Mouse (Mus musculus): ENCODE results near the gene Ulk3. TPM values are rescaled to one million over a fixed set of nuclear protein-coding genes. Genes with fewer than 3 reads are reported as not detected.

Ulk3 gene
- polyA plus RNA-seq, 1 experiment from 2014 or later: 8.0 TPM

DNA sequence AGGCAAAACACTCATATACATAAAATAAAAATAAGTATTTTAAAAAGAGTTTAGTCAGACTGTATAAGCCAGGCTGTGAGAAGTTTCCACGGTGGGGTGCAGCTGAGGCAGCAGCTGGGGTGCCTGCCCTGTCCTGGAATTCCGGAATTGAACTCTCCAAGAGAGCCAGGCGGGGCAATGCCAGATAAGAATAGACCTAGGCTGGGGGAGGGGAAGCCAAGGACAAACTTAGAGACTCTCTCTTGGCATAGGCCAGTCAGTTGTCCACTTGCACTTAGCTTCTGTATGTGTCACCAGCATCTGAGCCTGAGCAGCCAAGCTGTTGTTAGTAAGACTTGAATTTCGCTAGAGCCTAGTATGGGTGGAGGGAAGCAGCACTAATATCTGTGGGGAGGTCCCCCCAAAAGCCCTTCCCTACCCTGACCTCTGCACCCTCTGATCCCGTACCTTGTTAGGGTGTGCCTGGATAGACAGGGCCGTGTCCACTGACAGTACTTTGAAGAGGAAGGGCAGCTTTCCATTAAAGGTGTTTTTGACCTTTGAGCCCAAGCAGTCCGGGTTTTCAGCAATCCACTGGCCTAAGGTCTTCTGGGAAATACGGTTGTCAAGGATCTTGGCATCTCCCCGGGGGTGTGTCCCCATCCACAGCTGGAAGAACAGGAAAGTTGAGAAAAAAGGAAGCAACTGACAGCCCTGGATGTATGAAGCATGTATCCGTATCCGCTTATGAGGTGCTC is 39.0 kb upstream of the Ulk3 start:
- ATAC-seq (ENCODE audit: insufficient read depth) (no peak), DNase-seq (no peak)
- H3K4me1 ChIP-seq (ENCODE audit: insufficient read depth): peaks cover 6% of the 10 kb centered on the region; the same call in 1 of the 2 replicates
- no peak overlapping the region for H3K4me3 ChIP-seq (ENCODE audit: low read depth, low read length)
- no peaks in the 10 kb centered on the region for H3K9me3 ChIP-seq (ENCODE audit: low read depth, low read length)
- no peak overlapping the region for H3K27ac ChIP-seq (ENCODE audit: low read depth)
- H3K36me3 ChIP-seq (ENCODE audit: insufficient read depth): peaks cover 54% of the 10 kb centered on the region
- H3K9ac ChIP-seq: no peak overlapping the region
- no peak for TF ChIP-seq CTCF (IDR thresholded peaks at IDR 0.05; ENCODE audit: low read depth)
- no peaks in the 10 kb centered on the region for H3K27me3 ChIP-seq (ENCODE audit: insufficient read depth, low read length)
- H3K4me2 ChIP-seq: no peak overlapping the region
- WGBS: 76% methylated on average over 11 of the region's 11 CpGs

- WGBS: 1% methylated on average over 28 of the region's 28 CpGs
- peak within 1 kb of the TSS; percentile 68 for H3K9ac ChIP-seq
- peaks cover 6% of the 10 kb centered on the region; the same call in 1 of the 2 replicates for H3K4me1 ChIP-seq (ENCODE audit: insufficient read depth)
- ATAC-seq (ENCODE audit: insufficient read depth) (peak; percentile 64; the same call in 1 of the 2 replicates), DNase-seq (peak; percentile 87)
- no peak within 1 kb of the TSS for H3K27ac ChIP-seq (ENCODE audit: low read depth)
- peak within 1 kb of the TSS; percentile 77 for H3K4me2 ChIP-seq
- peaks cover 34% of the 10 kb centered on the region for H3K36me3 ChIP-seq (ENCODE audit: insufficient read depth)
- peak within 1 kb of the TSS; percentile 70 for H3K4me3 ChIP-seq (ENCODE audit: low read depth, low read length)
- H3K9me3 ChIP-seq (ENCODE audit: low read depth, low read length): no peaks in the 10 kb centered on the region
- TF ChIP-seq CTCF (IDR thresholded peaks at IDR 0.05; ENCODE audit: low read depth): no peak
- H3K27me3 ChIP-seq (ENCODE audit: insufficient read depth, low read length): no peaks in the 10 kb centered on the region
Measured at GRCm38 (mm10) chr9:57552139-57552887, 36.9 kb upstream of the Ulk3 start, which contains the start of gene Mpi. TSS of gene Mpi (minus strand) at chr9:57552763.

DNA sequence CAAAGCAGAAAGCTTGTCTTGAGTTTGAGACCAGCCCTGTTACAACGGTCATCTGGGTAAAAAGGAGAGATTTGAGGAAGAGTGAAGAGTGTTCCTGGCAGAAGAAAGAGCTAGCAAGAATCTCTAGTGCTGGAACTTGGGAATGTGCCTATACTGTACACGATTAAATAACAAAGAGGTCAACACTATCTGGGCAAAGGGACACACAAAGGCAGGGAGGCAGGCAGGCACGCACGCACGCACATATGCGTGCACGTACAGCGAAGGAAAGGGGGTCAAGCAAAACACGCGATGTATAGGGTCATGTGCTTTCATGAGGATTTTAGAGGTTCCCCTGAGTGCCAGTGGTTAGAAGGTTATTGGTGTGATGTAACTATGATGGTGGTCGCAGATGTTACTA is 36.1 kb upstream of the Ulk3 start:
- Histone ChIP-seq H3K4me2 (no peak overlapping the region), H3K27ac (ENCODE audit: low read depth) (no peak overlapping the region), H3K4me3 (ENCODE audit: low read depth, low read length) (no peak overlapping the region), H3K36me3 (ENCODE audit: insufficient read depth) (peaks cover 26% of the 10 kb centered on the region), H3K4me1 (ENCODE audit: insufficient read depth) (peaks cover 6% of the 10 kb centered on the region; the same call in 1 of the 2 replicates), H3K9ac (no peak overlapping the region), H3K27me3 (ENCODE audit: insufficient read depth, low read length) (no peaks in the 10 kb centered on the region), H3K9me3 (ENCODE audit: low read depth, low read length) (no peaks in the 10 kb centered on the region)
- no peak for TF ChIP-seq CTCF (IDR thresholded peaks at IDR 0.05; ENCODE audit: low read depth)
- DNase-seq (no peak), ATAC-seq (ENCODE audit: insufficient read depth) (0 out of 2 replicates have a peak, but pooled peaks have one; percentile 19)
- WGBS: 76% methylated on average over 11 of the region's 11 CpGs

GRCm38 (mm10) chr9:57554753-57555152 is 34.5 kb upstream of the Ulk3 start:
- H3K9me3 ChIP-seq (ENCODE audit: low read depth, low read length): no peaks in the 10 kb centered on the region
- no peak overlapping the region for H3K4me2 ChIP-seq
- no peak overlapping the region for H3K9ac ChIP-seq
- 49% methylated on average over 3 of the region's 3 CpGs for WGBS
- H3K36me3 ChIP-seq (ENCODE audit: insufficient read depth): 0 out of 2 replicates have a peak, but pooled peaks cover 11% of the 10 kb centered on the region
- no peak overlapping the region for H3K4me3 ChIP-seq (ENCODE audit: low read depth, low read length)
- H3K27ac ChIP-seq (ENCODE audit: low read depth): no peak overlapping the region
- no peak for ATAC-seq (ENCODE audit: insufficient read depth)
- DNase-seq: no peak
- no peak for TF ChIP-seq CTCF (IDR thresholded peaks at IDR 0.05; ENCODE audit: low read depth)
- no peaks in the 10 kb centered on the region for H3K27me3 ChIP-seq (ENCODE audit: insufficient read depth, low read length)
- peaks cover 6% of the 10 kb centered on the region; the same call in 1 of the 2 replicates for H3K4me1 ChIP-seq (ENCODE audit: insufficient read depth)

- no peak for DNase-seq
- TF ChIP-seq CTCF (IDR thresholded peaks at IDR 0.05; ENCODE audit: low read depth): no peak
- Histone ChIP-seq H3K4me3 (ENCODE audit: low read depth, low read length) (no peak overlapping the region), H3K9ac (no peak overlapping the region), H3K36me3 (ENCODE audit: insufficient read depth) (no peaks in the 10 kb centered on the region), H3K4me2 (no peak overlapping the region), H3K4me1 (ENCODE audit: insufficient read depth) (peaks cover 7% of the 10 kb centered on the region), H3K27ac (ENCODE audit: low read depth) (no peak overlapping the region), H3K27me3 (ENCODE audit: insufficient read depth, low read length) (no peaks in the 10 kb centered on the region), H3K9me3 (ENCODE audit: low read depth, low read length) (no peaks in the 10 kb centered on the region)
- no peak for ATAC-seq (ENCODE audit: insufficient read depth)
- whole genome bisulfite sequencing: 78% methylated on average over 3 of the region's 3 CpGs
Measured at GRCm38 (mm10) chr9:57557215-57557614, 32.0 kb upstream of the Ulk3 start.

- 90% methylated on average over 4 of the region's 4 CpGs for WGBS
- Histone ChIP-seq H3K4me1 (ENCODE audit: insufficient read depth) (peaks cover 7% of the 10 kb centered on the region), H3K9ac (no peak overlapping the region), H3K9me3 (ENCODE audit: low read depth, low read length) (no peaks in the 10 kb centered on the region), H3K27ac (ENCODE audit: low read depth) (no peak overlapping the region), H3K4me2 (no peak overlapping the region), H3K4me3 (ENCODE audit: low read depth, low read length) (no peak overlapping the region), H3K36me3 (ENCODE audit: insufficient read depth) (no peaks in the 10 kb centered on the region), H3K27me3 (ENCODE audit: insufficient read depth, low read length) (no peaks in the 10 kb centered on the region)
- TF ChIP-seq CTCF (IDR thresholded peaks at IDR 0.05; ENCODE audit: low read depth): no peak
- DNase-seq: no peak
- no peak for ATAC-seq (ENCODE audit: insufficient read depth)
Measured at GRCm38 (mm10) chr9:57558625-57559024, 30.6 kb upstream of the Ulk3 start.

- Histone ChIP-seq H3K27me3 (ENCODE audit: insufficient read depth, low read length) (no peaks in the 10 kb centered on the region), H3K36me3 (ENCODE audit: insufficient read depth) (no peaks in the 10 kb centered on the region), H3K4me1 (ENCODE audit: insufficient read depth) (peaks cover 7% of the 10 kb centered on the region), H3K4me3 (ENCODE audit: low read depth, low read length) (no peak overlapping the region), H3K9ac (no peak overlapping the region), H3K4me2 (no peak overlapping the region), H3K9me3 (ENCODE audit: low read depth, low read length) (no peaks in the 10 kb centered on the region), H3K27ac (ENCODE audit: low read depth) (no peak overlapping the region)
- ATAC-seq (ENCODE audit: insufficient read depth) (no peak), DNase-seq (no peak)
- TF ChIP-seq CTCF (IDR thresholded peaks at IDR 0.05; ENCODE audit: low read depth): no peak
- 70% methylated on average over 2 of the region's 2 CpGs for WGBS
Measured at GRCm38 (mm10) chr9:57559568-57559967, 29.7 kb upstream of the Ulk3 start.
